Mouse (Mus musculus) midbrain, embryonic 12.5 days (tissue): ENCODE results near the gene Strip1. TPM values are rescaled to one million over a fixed set of nuclear protein-coding genes. Genes with fewer than 3 reads are reported as not detected.
A peak's percentile ranks its signal among the peaks of the same experiment; 100 is the strongest.
"Not testable (repeated sequence)": the region's sequence is repeated elsewhere in the genome, so short reads cannot be mapped to it uniquely, and the experiment has no call there.

Source experiments
- ATAC-seq: fragments of 200-750 bp; cut with Nextera tagmentation; 2 replicates; pipeline ENCODE4 v1.8.0; 2017; ENCODE audit warnings: low read depth, moderate TSS enrichment, moderate library complexity; ENCODE audit not compliant: low FRiP score
- H3K27ac ChIP-seq: fragments of 300-500 bp; sonication (generic); replicated peaks from 2 replicates; pipeline ENCODE4 v1.5.1; 2016; ENCODE audit warnings: mild to moderate bottlenecking
- H3K27me3 ChIP-seq: fragments of 300-500 bp; sonication (generic); 2 replicates; pipeline ENCODE4 v1.6.1; 2016; ENCODE audit warnings: mild to moderate bottlenecking
- H3K36me3 ChIP-seq: fragments of 300-500 bp; sonication (generic); 2 replicates; pipeline ENCODE4 v1.6.1; 2016
- H3K4me1 ChIP-seq: fragments of 300-500 bp; sonication (generic); 2 replicates; pipeline ENCODE4 v1.6.1; 2016
- H3K4me2 ChIP-seq: fragments of 300-500 bp; sonication (generic); replicated peaks from 2 replicates; pipeline ENCODE4 v1.6.1; 2016; ENCODE audit warnings: mild to moderate bottlenecking, moderate library complexity
- H3K4me3 ChIP-seq: fragments of 300-500 bp; sonication (generic); 2 replicates; pipeline ENCODE4 v1.5.1; 2016; ENCODE audit warnings: mild to moderate bottlenecking
- H3K9ac ChIP-seq: fragments of 300-500 bp; sonication (generic); replicated peaks from 2 replicates; pipeline ENCODE4 v1.6.1; 2016; ENCODE audit warnings: mild to moderate bottlenecking, moderate library complexity
- H3K9me3 ChIP-seq: fragments of 300-500 bp; sonication (generic); 2 replicates; pipeline ENCODE4 v1.6.1; 2016; ENCODE audit warnings: mild to moderate bottlenecking
- WGBS: fragments of 180-500 bp; shearing (Covaris S2); methylation state at CpG from one replicate; pipeline ENCODE4 v1.1.7; 2016; 5-methylcytosine and 5-hydroxymethylcytosine counted together
- polyA plus RNA-seq: library from polyadenylated mRNA; unstranded; fragments of >200 nt; fragmentation: Nextera tagmentation; extraction: Ambion mirVana; gene quantifications from 2 replicates; pipeline ENCODE4 v1.2.1, GENCODE M21; 2016

Strip1 gene
- polyA plus RNA-seq, 1 experiment from 2014 or later: 123 TPM

DNA sequence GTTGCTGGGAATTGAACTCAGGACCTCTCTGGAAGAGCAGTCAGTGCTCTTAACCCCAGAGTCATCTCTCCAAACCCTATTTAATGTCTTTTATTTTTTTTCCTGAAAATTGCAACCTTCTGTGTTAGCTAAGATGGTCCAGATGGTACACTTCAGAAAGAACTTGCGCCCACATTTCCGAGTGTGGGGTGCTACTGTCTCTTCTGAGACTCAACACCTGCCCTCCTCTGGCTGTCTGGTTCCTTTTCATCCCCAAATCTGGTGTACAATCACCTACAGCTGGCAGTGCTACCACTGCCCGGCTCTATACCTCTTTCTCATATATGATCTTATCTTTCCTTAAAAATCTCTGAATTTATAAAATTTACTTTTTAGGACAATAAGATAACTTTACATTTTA lies 21.5 kb upstream of the Strip1 start:
- H3K9ac ChIP-seq: no peak overlapping the region
- ATAC-seq: no peak
- H3K4me1 ChIP-seq: no peaks in the 10 kb centered on the region
- H3K27ac ChIP-seq: no peak overlapping the region
- H3K4me3 ChIP-seq: no peak overlapping the region
- no peaks in the 10 kb centered on the region for H3K9me3 ChIP-seq
- no peaks in the 10 kb centered on the region for H3K27me3 ChIP-seq
- H3K4me2 ChIP-seq: no peak overlapping the region
- WGBS: 97% methylated on average over 3 of the region's 3 CpGs
- H3K36me3 ChIP-seq: no peaks in the 10 kb centered on the region

- ATAC-seq, H3K27me3 ChIP-seq, H3K4me1 ChIP-seq, H3K9me3 ChIP-seq, H3K4me2 ChIP-seq, H3K27ac ChIP-seq, H3K9ac ChIP-seq, H3K36me3 ChIP-seq, H3K4me3 ChIP-seq: not testable (repeated sequence)
- WGBS: 80% methylated on average over 5 of the region's 5 CpGs
Measured at GRCm38 (mm10) chr3:107650276-107650675, 18.8 kb upstream of the Strip1 start.

DNA sequence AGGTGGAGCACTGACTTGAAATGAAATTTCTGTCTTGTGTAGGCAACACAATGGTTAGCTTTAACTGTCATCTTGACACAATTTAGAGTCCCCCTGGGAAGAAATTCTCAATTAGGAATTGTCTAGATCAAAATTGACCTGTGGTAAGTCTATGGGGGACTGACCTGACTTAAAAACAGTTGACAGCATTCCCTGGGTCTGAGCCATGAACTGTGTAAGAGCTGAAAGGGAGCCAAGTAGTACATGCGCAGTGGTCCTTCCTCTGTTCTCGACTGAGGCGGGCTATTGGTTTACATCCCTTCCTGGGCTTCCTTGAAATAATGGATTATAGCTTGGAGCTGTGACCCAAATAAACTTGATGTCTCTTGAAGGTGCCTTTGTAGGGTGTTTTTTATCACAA lies 15.5 kb upstream of the Strip1 start:
- Histone ChIP-seq H3K4me2 (no peak overlapping the region), H3K4me3 (no peak overlapping the region), H3K36me3 (no peaks in the 10 kb centered on the region), H3K9me3 (no peaks in the 10 kb centered on the region), H3K27me3 (no peaks in the 10 kb centered on the region), H3K4me1 (no peaks in the 10 kb centered on the region), H3K9ac (no peak overlapping the region), H3K27ac (no peak overlapping the region)
- ATAC-seq: no peak
- 94% methylated on average over 3 of the region's 3 CpGs for WGBS

DNA sequence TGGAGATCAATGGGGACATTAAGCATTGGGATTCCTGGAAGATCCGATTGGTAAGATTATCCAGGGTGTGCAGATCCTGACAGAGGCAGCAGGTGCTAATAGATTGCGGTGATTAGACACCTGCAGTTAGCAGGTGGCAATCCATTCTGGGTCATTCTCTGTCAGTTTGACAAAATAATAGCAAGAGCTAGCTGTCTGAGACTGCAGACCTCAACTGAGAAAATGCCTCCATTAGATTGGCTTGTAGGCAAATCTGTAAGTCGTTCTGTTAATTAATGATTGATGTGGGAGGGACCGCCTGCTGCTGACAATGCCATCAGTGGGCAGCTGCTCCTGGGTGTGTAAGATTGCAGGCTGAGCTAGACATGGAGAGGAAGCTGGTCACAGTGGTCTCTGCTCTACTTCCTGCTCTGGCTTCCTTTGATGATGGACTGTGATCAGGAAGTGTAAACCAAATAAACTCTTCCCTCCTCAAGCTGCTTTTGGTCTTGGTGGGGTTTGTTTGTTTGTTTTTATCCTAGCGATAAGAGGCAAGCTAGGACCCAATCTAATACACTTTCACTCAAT lies 6.2 kb upstream of the Strip1 start:
- no peak overlapping the region for H3K4me2 ChIP-seq
- no peak overlapping the region for H3K4me3 ChIP-seq
- H3K4me1 ChIP-seq: no peaks in the 10 kb centered on the region
- no peaks in the 10 kb centered on the region for H3K27me3 ChIP-seq
- no peak for ATAC-seq
- no peak overlapping the region for H3K27ac ChIP-seq
- WGBS: 72% methylated on average over 5 of the region's 5 CpGs
- no peak overlapping the region for H3K9ac ChIP-seq
- H3K9me3 ChIP-seq: no peaks in the 10 kb centered on the region
- no peaks in the 10 kb centered on the region for H3K36me3 ChIP-seq

DNA sequence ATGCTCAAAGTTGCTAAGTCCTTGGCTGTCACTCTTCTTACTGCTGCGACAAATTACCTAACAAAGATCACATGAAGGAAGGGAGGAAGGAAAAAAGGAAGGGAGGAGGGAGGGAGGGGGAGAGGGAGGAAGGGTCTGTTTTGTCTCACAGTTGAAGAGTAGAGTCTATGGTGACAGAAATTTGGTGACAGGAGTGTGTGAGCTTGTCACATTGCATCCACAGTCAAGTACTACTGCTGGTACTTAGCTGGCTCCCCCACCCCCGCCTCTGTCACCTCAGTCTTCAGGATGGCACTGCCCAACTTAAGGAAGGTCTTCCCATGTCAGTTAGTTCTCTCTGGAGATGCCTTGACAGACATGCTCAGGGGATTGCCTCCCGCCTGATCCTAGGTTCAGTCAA lies 4.7 kb upstream of the Strip1 start:
- Histone ChIP-seq H3K4me2 (no peak overlapping the region), H3K36me3 (no peaks in the 10 kb centered on the region), H3K4me3 (no peak overlapping the region), H3K27me3 (no peaks in the 10 kb centered on the region), H3K4me1 (no peaks in the 10 kb centered on the region), H3K9ac (no peak overlapping the region), H3K27ac (no peak overlapping the region), H3K9me3 (no peaks in the 10 kb centered on the region)
- 74% methylated on average over 3 of the region's 3 CpGs for WGBS
- ATAC-seq: no peak

DNA sequence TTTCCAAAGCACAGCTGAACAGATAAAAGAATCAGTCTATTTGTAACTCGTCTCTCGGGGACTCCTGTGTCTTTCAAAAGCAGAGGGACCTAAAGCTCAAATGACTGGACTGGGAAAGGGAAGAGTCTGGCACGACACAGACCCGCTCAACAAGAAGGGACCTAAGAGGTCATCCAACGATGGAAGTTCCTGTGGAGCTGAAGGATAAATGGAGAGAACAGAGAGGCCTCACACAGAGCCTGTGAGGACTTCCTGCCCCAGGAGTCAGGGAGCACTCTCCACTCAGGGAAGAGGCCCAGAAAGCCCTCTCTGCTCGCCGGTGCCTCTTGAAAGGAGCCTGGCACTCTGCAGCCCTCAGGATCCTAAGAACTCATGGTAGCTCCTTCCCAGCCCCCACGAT lies 4.3 kb upstream of the Strip1 start:
- H3K9me3 ChIP-seq: no peaks in the 10 kb centered on the region
- no peaks in the 10 kb centered on the region for H3K27me3 ChIP-seq
- H3K4me3 ChIP-seq: no peak overlapping the region
- H3K9ac ChIP-seq: no peak overlapping the region
- no peaks in the 10 kb centered on the region for H3K36me3 ChIP-seq
- no peak for ATAC-seq
- no peaks in the 10 kb centered on the region for H3K4me1 ChIP-seq
- H3K27ac ChIP-seq: no peak overlapping the region
- no peak overlapping the region for H3K4me2 ChIP-seq
- 63% methylated on average over 8 of the region's 8 CpGs for WGBS

- no peak overlapping the region for H3K27ac ChIP-seq
- no peak overlapping the region for H3K4me3 ChIP-seq
- peaks cover 15% of the 10 kb centered on the region for H3K4me1 ChIP-seq
- peaks cover 5% of the 10 kb centered on the region; the same call in 1 of the 2 replicates for H3K36me3 ChIP-seq
- ATAC-seq: no peak
- H3K9me3 ChIP-seq: no peaks in the 10 kb centered on the region
- WGBS: 90% methylated on average over 9 of the region's 9 CpGs
- H3K27me3 ChIP-seq: no peaks in the 10 kb centered on the region
- H3K9ac ChIP-seq: no peak overlapping the region
- H3K4me2 ChIP-seq: no peak overlapping the region
Measured at GRCm38 (mm10) chr3:107633906-107634305, 2.4 kb upstream of the Strip1 start.

DNA sequence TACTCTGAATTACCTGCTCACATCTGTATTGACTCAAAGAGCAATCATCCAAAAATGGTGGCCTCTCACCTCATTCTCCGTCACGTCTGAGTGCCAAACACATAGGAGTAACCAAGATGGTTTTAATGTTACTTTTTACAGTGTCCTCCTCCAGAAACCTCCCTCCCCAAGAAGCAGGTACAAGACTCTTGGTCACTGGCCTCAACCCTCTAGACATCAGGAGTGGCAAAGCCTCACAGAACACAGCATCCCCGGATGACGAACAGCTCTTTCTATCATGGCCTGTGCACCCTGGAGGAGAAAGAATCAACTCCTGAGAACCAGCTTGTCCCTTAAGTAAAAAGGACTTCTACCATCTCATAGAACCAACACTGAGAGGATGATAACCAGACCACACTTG lies 1.3 kb upstream of the Strip1 start:
- peaks cover 15% of the 10 kb centered on the region for H3K4me1 ChIP-seq
- no peak for ATAC-seq
- WGBS: 97% methylated on average over 4 of the region's 4 CpGs

GRCm38 (mm10) chr3:107630682-107631522 lies 592 bp downstream of the Strip1 start, which contains the start of gene Gm10961:
Gene Gm10961 (plus strand): TSS chr3:107631322.
- ATAC-seq: peak; percentile 88
- H3K9me3 ChIP-seq: no peaks in the 10 kb centered on the region
- peaks cover 15% of the 10 kb centered on the region for H3K4me1 ChIP-seq
- H3K36me3 ChIP-seq: peaks cover 31% of the 10 kb centered on the region
- WGBS: 1% methylated on average over 41 of the region's 48 CpGs
- H3K4me3 ChIP-seq: peak within 1 kb of the TSS; percentile 97
- H3K9ac ChIP-seq: peak within 1 kb of the TSS; percentile 98
- peak within 1 kb of the TSS; percentile 98 for H3K27ac ChIP-seq
- H3K4me2 ChIP-seq: peak within 1 kb of the TSS; percentile 71
- no peaks in the 10 kb centered on the region for H3K27me3 ChIP-seq

More for the DNA sequence above, 1.3 kb upstream of the Strip1 start:
- Histone ChIP-seq H3K36me3 (peaks cover 12% of the 10 kb centered on the region), H3K4me2 (no peak overlapping the region), H3K4me3 (no peak overlapping the region), H3K9me3 (no peaks in the 10 kb centered on the region), H3K9ac (no peak overlapping the region), H3K27me3 (no peaks in the 10 kb centered on the region), H3K27ac (no peak overlapping the region)

GRCm38 (mm10) chr3:107629411-107629810 lies 2.1 kb downstream of the Strip1 start:
- no peak overlapping the region for H3K4me3 ChIP-seq
- 94% methylated on average over 4 of the region's 4 CpGs for WGBS
- H3K27me3 ChIP-seq: no peaks in the 10 kb centered on the region
- ATAC-seq: no peak
- peaks cover 15% of the 10 kb centered on the region for H3K4me1 ChIP-seq
- H3K27ac ChIP-seq: no peak overlapping the region
- peaks cover 46% of the 10 kb centered on the region for H3K36me3 ChIP-seq
- peak overlapping the region; percentile 71; the same call in 1 of the 2 replicates for H3K4me2 ChIP-seq
- no peaks in the 10 kb centered on the region for H3K9me3 ChIP-seq
- 0 out of 2 replicates have a peak overlapping the region, but pooled peaks have one; percentile 11 for H3K9ac ChIP-seq

GRCm38 (mm10) chr3:107628551-107628950 lies 2.9 kb downstream of the Strip1 start:
- Histone ChIP-seq H3K27ac (no peak overlapping the region), H3K4me2 (no peak overlapping the region), H3K4me1 (peaks cover 15% of the 10 kb centered on the region), H3K27me3 (no peaks in the 10 kb centered on the region), H3K9ac (no peak overlapping the region), H3K9me3 (no peaks in the 10 kb centered on the region), H3K4me3 (no peak overlapping the region), H3K36me3 (peaks cover 55% of the 10 kb centered on the region)
- ATAC-seq: no peak
- 94% methylated on average over 2 of the region's 2 CpGs for WGBS

DNA sequence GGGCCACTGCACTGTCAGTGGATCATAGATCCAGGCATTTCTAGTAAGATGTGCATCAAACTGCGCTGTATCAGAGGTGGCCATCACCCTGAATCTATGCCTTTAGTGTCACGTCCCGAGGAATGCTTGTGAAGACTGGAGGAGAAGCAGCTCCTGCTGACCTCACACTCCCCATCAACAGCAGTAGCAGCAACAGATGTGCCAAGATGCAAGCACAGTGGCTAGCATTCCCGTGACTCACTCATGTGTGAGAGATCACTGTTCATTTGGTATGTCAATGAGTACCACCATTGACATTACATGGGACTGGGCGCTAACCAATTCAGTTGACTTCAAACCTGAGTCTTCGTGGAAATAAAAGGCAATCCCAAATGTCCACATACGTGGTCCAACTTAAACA lies 3.9 kb downstream of the Strip1 start:
- peaks cover 15% of the 10 kb centered on the region for H3K4me1 ChIP-seq
- H3K9me3 ChIP-seq: no peaks in the 10 kb centered on the region
- H3K27ac ChIP-seq: no peak overlapping the region
- no peak overlapping the region for H3K4me2 ChIP-seq
- no peak overlapping the region for H3K4me3 ChIP-seq
- no peaks in the 10 kb centered on the region for H3K27me3 ChIP-seq
- WGBS: 89% methylated on average over 7 of the region's 7 CpGs
- H3K9ac ChIP-seq: no peak overlapping the region
- peaks cover 64% of the 10 kb centered on the region for H3K36me3 ChIP-seq
- ATAC-seq: no peak
